Mouse (Mus musculus) ES-E14 (cell line): Measurements from ENCODE around the gene Cd69. TPM values are rescaled to one million over a fixed set of nuclear protein-coding genes. Genes with fewer than 3 reads are reported as not detected.

Source experiments
- DNase-seq: peaks from one replicate; pipeline ENCODE4 v3.0.0-alpha.2; 2013; ENCODE audit warnings: low read depth, low spot score
- H3K27ac ChIP-seq: 2 replicates; pipeline ENCODE4 v1.5.1; 2012; ENCODE audit warnings: low read depth, mild to moderate bottlenecking, low read length, moderate library complexity, mixed read lengths; ENCODE audit not compliant: poor library complexity, insufficient read depth, severe bottlenecking
- H3K36me3 ChIP-seq: 2 replicates; pipeline ENCODE4 v1.6.1; 2012; ENCODE audit warnings: mild to moderate bottlenecking, low read length, moderate library complexity, mixed read lengths; ENCODE audit not compliant: control insufficient read depth, poor library complexity, insufficient read depth, severe bottlenecking
- H3K4me1 ChIP-seq, 2 experiments: fragments of 150-350 bp in 1 of 2; sonication (generic) in 1 of 2; 2 replicates each; pipeline ENCODE4 v1.6.1; 2012; ENCODE audit warnings: low read length in 2 of 2, mild to moderate bottlenecking in 1 of 2, mixed read lengths in 1 of 2; ENCODE audit not compliant: control insufficient read depth in 2 of 2, insufficient read depth in 2 of 2, poor library complexity in 1 of 2
- H3K4me3 ChIP-seq, 2 experiments: fragments of 150-350 bp in 1 of 2; sonication (generic) in 1 of 2; 2 replicates each; pipeline ENCODE4 v1.5.1; 2012; ENCODE audit warnings: low read length in 2 of 2, low read depth in 1 of 2, mild to moderate bottlenecking in 1 of 2, mixed read lengths in 1 of 2; ENCODE audit not compliant: insufficient read depth in 1 of 2, poor library complexity in 1 of 2, severe bottlenecking in 1 of 2
- H3K9ac ChIP-seq: 2 replicates; pipeline ENCODE4 v1.6.1; 2012; ENCODE audit warnings: low read depth, mild to moderate bottlenecking, low read length, mixed read lengths; ENCODE audit not compliant: poor library complexity, insufficient read depth, severe bottlenecking
- H3K9me3 ChIP-seq: fragments of 150-350 bp; sonication (generic); 2 replicates; pipeline ENCODE4 v1.6.1; 2012; ENCODE audit warnings: low read depth, mild to moderate bottlenecking, low read length; ENCODE audit not compliant: control insufficient read depth, insufficient read depth
- CHD2 ChIP-seq: IDR thresholded peaks from 2 replicates; pipeline ENCODE4 v1.6.1; 2014; ENCODE audit warnings: mild to moderate bottlenecking, low read depth, low read length, inconsistent platforms
- HCFC1 ChIP-seq: IDR thresholded peaks from 2 replicates; pipeline ENCODE4 v1.6.1; 2012; ENCODE audit warnings: low read length, inconsistent platforms, borderline replicate concordance; ENCODE audit not compliant: insufficient read depth
- MAFK ChIP-seq: IDR thresholded peaks from 2 replicates; pipeline ENCODE4 v1.6.1; 2014; ENCODE audit warnings: mild to moderate bottlenecking, low read depth, low read length, inconsistent platforms; ENCODE audit not compliant: insufficient read depth
- ZC3H11A ChIP-seq: IDR thresholded peaks from 2 replicates; pipeline ENCODE4 v1.6.1; 2012; ENCODE audit warnings: low read depth, mild to moderate bottlenecking, inconsistent platforms, low read length, borderline replicate concordance
- ZNF384 ChIP-seq: IDR thresholded peaks from 2 replicates; pipeline ENCODE4 v1.6.1; 2012; ENCODE audit warnings: low read depth, low read length, inconsistent platforms
- in situ Hi-C, 2 experiments: fragments of 600-800 bp; cut with MboI; formaldehyde crosslinking; loops; one replicate each; pipeline ENCODE4 v1.15.1; 2025; ENCODE audit warnings: low sequenced_read_pairs in 2 of 2, inconsistent platforms in 1 of 2; ENCODE audit not compliant: unreplicated experiment in 2 of 2
- total RNA-seq: library from RNA; depleted of rRNA; stranded (reverse); fragments of 300-350 nt; gene quantifications from 2 replicates; pipeline ENCODE4 v1.2.3, GENCODE M21; 2012

The Cd69 gene
- total RNA-seq, 1 experiment, result 0.49 TPM

- Histone ChIP-seq H3K4me1 (no peaks in the 10 kb centered on the region), H3K9ac (no peak overlapping the region), H3K36me3 (no peaks in the 10 kb centered on the region), H3K27ac (no peak overlapping the region), H3K9me3 (no peaks in the 10 kb centered on the region), H3K4me3 (no peak overlapping the region)
- DNase-seq, result no peak
- in situ Hi-C loops, result no loop called here
- no peak for TF ChIP-seq MAFK
Observed at GRCm38 (mm10) chr6:129283271-129283670, 8.0 kb upstream of the Cd69 start.

- no peaks in the 10 kb centered on the region for H3K36me3 ChIP-seq
- in situ Hi-C loops, result no loop called here
- no peak overlapping the region for H3K9ac ChIP-seq
- H3K4me1 ChIP-seq, result no peaks in the 10 kb centered on the region
- TF ChIP-seq MAFK (no peak), ZNF384 (no peak), CHD2 (no peak), ZC3H11A (no peak), HCFC1 (no peak)
- DNase-seq, result no peak
- no peaks in the 10 kb centered on the region for H3K9me3 ChIP-seq
- H3K27ac ChIP-seq, result no peak overlapping the region
- no peak overlapping the region for H3K4me3 ChIP-seq
Observed at GRCm38 (mm10) chr6:129276483-129276882, 1.2 kb upstream of the Cd69 start.

GRCm38 (mm10) chr6:129275624-129276203 lies 478 bp upstream of the Cd69 start:
- Histone ChIP-seq H3K9ac (no peak overlapping the region), H3K9me3 (no peaks in the 10 kb centered on the region), H3K36me3 (no peaks in the 10 kb centered on the region), H3K27ac (no peak overlapping the region), H3K4me3 (no peak overlapping the region), H3K4me1 (no peaks in the 10 kb centered on the region)
- no peak for TF ChIP-seq HCFC1
- TF ChIP-seq CHD2, result no peak
- no peak for TF ChIP-seq ZC3H11A
- no peak for TF ChIP-seq ZNF384
- TF ChIP-seq MAFK, result no peak
- no peak for DNase-seq
- in situ Hi-C loops, result no loop called here

- H3K27ac ChIP-seq, result no peak overlapping the region
- H3K4me3 ChIP-seq, result no peak overlapping the region
- no peaks in the 10 kb centered on the region for H3K4me1 ChIP-seq
- no peaks in the 10 kb centered on the region for H3K9me3 ChIP-seq
- DNase-seq, result no peak
- in situ Hi-C loops, result no loop called here
- TF ChIP-seq HCFC1, result no peak
- TF ChIP-seq ZC3H11A, result no peak
- TF ChIP-seq ZNF384, result no peak
- no peak for TF ChIP-seq MAFK
- no peak for TF ChIP-seq CHD2
- H3K9ac ChIP-seq, result no peak overlapping the region
- no peaks in the 10 kb centered on the region for H3K36me3 ChIP-seq
Observed at GRCm38 (mm10) chr6:129274476-129274875, 760 bp downstream of the Cd69 start.

- Histone ChIP-seq H3K36me3 (no peaks in the 10 kb centered on the region), H3K4me3 (no peak overlapping the region), H3K9me3 (no peaks in the 10 kb centered on the region), H3K9ac (no peak overlapping the region), H3K27ac (no peak overlapping the region), H3K4me1 (no peaks in the 10 kb centered on the region)
- no peak for DNase-seq
- in situ Hi-C loops, result no loop called here
- TF ChIP-seq HCFC1 (no peak), ZNF384 (no peak), CHD2 (no peak), MAFK (no peak)
Observed at GRCm38 (mm10) chr6:129273662-129274061, 1.6 kb downstream of the Cd69 start.
